Mouse (Mus musculus) lung, postnatal 14 days (tissue): ENCODE data around the gene Mob1a.
A peak's percentile ranks its signal among the peaks of the same experiment; 100 is the strongest.
"Not testable (repeated sequence)": the region's sequence is repeated elsewhere in the genome, so short reads cannot be mapped to it uniquely, and the experiment has no call there.

Experiments
- DNase-seq: peaks from one replicate; pipeline ENCODE4 v3.0.0; 2021

The Mob1a gene

GRCm38 (mm10) chr6:83345285-83345684, 19.5 kb downstream of the Mob1a start:
- DNase-seq: not testable (repeated sequence)

- DNase-seq: no peak
These were observed 22.1 kb downstream of the Mob1a start for GRCm38 (mm10) chr6:83347916-83348315.

- DNase-seq: no peak
These were observed 23.1 kb downstream of the Mob1a start, which contains the start of gene Bola3 for GRCm38 (mm10) chr6:83348873-83349272. Gene Bola3, plus strand, starts transcription at chr6:83349147.

- DNase-seq: peak; percentile 94
These were observed 23.6 kb downstream of the Mob1a start for GRCm38 (mm10) chr6:83349274-83349958.

GRCm38 (mm10) chr6:83350172-83350571, 24.4 kb downstream of the Mob1a start:
- no peak for DNase-seq

- DNase-seq: no peak
These were observed 25.1 kb downstream of the Mob1a start for GRCm38 (mm10) chr6:83350851-83351405.

DNA sequence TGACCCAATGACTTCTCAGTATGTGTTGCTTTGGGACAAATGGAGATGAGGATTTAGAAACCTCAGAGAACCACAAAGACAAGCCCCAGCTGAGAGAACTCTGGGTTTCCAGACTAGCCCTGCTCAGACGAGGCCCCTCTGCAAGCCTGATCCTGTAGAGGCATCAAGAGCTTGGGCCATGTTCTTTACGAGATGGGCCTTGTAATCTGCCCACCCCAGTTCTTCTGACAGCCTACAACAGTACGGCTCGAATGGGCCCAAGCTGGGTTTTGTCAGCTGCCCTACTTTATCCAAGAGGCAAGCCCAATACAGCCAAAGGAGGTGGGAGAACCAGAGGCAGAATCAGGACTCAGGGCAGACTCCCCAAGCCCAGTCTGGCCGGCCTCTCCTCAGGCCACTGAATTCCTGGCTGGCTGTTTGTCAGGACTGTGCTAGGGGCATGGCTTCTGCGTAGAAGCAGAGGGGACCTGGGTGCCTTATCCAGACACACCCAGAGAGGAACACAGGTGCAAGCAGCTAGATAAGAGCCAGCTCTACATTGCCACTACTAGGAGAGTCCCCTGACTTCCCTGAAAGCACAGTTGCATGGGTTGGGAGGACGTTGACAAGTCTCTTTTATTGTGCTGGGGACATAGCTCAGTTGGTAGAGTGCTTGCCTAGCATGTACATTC, 25.8 kb downstream of the Mob1a start:
- no peak for DNase-seq

DNA sequence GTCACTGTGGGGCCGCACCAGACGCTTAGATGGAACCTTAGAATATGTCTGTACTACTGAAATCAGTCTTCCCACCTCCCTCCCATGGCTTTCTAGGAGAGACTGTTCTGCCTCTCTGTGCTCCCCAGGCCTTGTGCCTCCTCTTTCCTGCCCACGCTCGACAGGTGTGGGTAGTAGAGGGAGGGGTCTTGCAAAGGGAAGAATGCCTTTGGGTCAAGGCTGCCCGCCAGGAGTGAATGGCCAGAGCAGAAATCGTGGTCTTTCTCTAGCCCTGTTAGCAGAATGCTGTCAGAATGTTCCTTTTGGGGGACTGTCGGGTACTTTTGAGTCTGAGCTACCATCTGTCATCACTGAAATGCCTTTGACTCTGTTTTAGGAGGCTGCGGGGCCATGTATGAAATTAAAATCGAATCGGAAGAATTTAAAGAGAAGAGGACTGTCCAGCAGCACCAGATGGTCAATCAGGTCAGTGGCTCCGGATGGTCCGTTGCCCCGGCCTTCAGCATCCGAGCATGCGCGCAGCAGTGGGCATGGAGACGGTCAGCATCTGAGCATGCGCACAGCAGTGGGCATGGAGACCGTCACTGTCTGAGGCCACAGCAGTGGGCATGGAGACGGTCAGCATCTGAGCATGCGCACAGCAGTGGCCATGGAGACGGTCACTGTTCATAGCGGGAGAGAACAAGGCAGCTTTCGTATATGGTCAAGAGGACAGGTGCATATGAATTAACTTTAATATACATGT, 27.0 kb downstream of the Mob1a start:
- no peak for DNase-seq

DNA sequence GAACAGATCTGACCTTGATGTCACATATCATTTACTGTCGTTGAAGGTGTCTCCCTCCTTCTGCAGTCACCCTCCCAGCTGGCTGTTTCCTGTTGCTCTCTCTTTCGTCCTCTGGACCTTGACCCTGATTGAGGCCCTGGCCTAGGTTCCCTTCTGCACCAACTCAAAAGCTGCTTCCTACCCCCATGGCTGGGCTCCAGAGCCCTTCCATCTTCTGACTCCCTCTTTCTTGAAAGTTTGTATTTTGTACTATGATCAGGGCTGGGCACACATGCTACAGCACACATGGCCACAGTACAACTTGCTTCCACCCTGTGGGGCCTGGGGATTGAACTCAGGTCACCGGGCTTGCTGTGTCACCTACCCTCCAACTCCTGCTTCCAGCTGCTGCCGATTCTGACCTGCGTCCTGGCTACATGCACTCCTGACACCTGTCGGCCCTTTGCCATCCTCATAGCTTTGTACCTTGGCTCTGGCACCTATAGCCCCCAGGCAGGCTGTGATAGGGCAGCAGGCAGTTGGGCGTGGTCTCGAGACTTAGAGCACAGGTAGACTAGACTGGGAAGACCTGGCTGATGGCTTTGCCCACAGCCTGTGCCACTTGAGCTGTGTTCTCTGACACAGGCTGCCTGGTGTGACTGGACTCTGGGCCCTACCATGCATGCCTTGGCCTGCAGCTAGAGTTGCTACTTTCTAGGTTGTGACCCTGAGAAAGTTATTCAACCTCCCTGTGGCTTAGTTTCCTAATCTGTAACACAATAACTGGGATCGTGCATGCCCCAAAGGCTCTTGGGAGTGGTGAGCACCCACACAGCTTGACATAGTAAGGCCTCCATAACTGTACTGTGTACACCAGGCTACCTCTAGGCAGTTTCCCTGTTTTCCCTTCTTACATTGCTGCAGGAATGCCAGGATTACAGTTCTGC, 29.3 kb downstream of the Mob1a start:
- no peak for DNase-seq

- peak; percentile 92 for DNase-seq
These were observed 30.8 kb downstream of the Mob1a start for GRCm38 (mm10) chr6:83356569-83357138.

GRCm38 (mm10) chr6:83357436-83357835, 31.6 kb downstream of the Mob1a start:
- DNase-seq: no peak

DNA sequence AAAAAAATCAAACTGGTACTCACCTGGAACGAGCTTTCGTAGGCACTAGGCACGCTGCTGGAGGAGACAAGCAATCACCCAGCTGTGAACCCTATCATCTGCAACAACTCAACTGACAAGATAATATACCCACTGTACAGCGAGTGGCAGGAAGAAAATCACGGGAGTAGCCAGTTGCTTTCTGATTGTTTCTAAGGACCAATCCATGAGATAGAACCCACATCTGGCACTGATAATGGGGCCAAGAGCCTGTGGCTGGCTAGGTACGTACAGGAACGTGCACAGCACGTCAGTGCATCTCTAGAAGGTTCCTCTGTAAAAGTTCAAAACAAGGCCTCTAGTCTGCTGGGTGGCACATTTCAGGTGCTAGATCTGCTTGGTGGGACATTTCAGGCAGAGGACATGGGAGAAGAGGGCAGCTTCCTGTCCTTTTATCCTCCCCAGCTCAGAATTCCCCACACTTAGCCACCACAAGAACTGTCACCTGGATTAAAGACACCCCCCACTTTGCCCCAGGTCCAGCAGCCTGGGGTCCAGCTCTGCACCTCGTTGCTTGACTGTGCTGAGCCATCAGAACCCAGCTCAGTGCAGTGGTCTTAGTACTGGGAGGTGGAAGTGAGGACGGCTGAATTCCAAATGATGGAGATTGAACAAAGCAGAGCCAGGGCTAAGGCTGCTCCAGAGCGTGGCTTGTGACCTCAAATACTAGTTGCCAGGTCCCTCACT, 35.9 kb downstream of the Mob1a start:
- DNase-seq: no peak

GRCm38 (mm10) chr6:83363075-83363474, 37.3 kb downstream of the Mob1a start:
- DNase-seq: no peak

- DNase-seq: no peak
These were observed 44.6 kb downstream of the Mob1a start for GRCm38 (mm10) chr6:83370316-83370965.

- no peak for DNase-seq
These were observed 45.5 kb downstream of the Mob1a start for GRCm38 (mm10) chr6:83371350-83371749.

GRCm38 (mm10) chr6:83373704-83374300, 48.0 kb downstream of the Mob1a start:
- DNase-seq: no peak

GRCm38 (mm10) chr6:83381510-83382491, 56.0 kb downstream of the Mob1a start:
- DNase-seq: no peak

DNA sequence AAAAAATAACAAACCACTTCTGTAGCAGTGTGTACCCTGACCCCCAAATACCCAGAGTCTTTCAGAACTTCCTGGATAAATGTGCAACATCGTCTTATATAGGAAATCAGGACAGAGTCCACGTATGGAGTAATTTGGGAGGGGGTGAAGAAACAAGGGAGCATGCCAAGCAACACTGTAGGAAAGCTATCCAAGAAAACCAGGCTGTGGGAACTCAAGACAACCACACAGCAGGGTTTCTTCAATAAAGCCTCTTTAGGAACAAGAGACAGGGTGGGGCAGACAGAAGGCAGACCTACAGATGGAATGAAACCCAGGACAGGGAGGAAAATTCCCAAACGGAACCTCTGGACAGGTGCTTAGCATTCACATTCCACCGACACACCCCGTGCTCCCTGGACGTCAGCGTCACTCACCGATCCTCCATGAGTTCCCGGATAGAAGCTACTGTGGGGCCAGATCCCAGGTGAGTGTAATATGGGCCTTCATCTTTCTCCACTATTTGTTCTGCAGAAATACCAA, 59.8 kb downstream of the Mob1a start:
- no peak for DNase-seq
